Mouse (Mus musculus): ENCODE results near the gene Crtam. TPM values are rescaled to one million over a fixed set of nuclear protein-coding genes. Genes with fewer than 3 reads are reported as not detected.

Gene Crtam
- total and polyA plus RNA-seq, 2 experiments from 2014 or later: 0.10 to 0.11 TPM

DNA sequence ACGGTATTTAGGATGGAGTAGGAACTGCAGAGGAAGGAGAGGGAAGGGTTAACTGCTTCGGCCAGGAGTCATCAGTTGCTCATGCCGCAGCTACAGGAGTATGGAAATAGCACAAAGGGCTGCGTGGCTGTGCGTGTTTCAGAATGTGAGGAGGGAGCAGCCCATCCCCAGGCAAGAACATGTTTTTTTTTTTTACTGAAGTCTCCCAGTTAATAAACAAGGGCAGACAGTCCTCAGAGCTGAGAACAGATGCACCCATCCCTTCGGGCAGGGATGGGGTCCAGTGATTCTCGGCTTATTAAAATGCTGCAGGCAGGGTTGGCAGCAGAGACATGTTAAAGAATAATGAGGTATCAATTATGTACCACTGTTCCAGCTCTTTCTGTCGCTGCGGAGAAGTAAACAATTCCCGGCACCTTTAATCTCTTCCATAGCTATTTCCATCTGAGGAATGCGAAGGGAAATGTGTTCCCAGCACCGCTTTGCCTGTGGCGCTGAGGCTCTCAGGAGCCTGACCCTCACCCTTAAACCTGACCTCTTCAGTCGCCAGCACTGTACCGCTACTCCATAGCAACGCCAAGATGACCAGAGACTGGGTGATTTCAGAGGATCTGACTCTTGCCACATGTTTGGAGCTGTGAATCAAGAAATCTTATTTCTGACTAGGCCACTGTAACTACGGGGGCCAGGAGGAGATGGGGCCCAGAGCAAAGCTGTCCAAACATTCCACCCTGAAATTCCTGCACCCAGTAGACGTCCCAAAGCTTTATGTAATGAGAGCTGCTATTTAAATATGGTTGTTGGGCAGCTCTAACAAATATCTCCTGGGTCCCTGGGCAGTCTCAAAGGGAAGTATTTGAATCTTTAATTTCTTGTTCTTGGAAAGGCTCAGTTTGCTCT lies 27.4 kb upstream of the Crtam start:
- Histone ChIP-seq H3K27me3 (ENCODE audit: insufficient read depth, low read length) (no peaks in the 10 kb centered on the region), H3K4me1 (ENCODE audit: insufficient read depth) (peaks cover 8% of the 10 kb centered on the region), H3K36me3 (ENCODE audit: insufficient read depth) (peaks cover 5% of the 10 kb centered on the region; the same call in 1 of the 2 replicates), H3K9me3 (ENCODE audit: low read length) (no peaks in the 10 kb centered on the region), H3K9ac (no peak overlapping the region), H3K27ac (ENCODE audit: low read depth, low read length) (0 out of 2 replicates have a peak overlapping the region, but pooled peaks have one; percentile 40), H3K4me3 (ENCODE audit: low read depth, low read length) (no peak overlapping the region), H3K4me2 (ENCODE audit: low read depth) (no peak overlapping the region; the same call in 1 of the 2 replicates)
- no peak for TF ChIP-seq CTCF (IDR thresholded peaks at IDR 0.05; ENCODE audit: low read depth)
- ATAC-seq (peak; percentile 32; the same call in 1 of the 2 replicates), DNase-seq (no peak)
- 26% methylated on average over 18 of the region's 18 CpGs for WGBS

- 74% methylated on average over 6 of the region's 6 CpGs for WGBS
- peak; percentile 58 for TF ChIP-seq CTCF (IDR thresholded peaks at IDR 0.05; ENCODE audit: low read depth)
These were observed 25.4 kb upstream of the Crtam start for GRCm38 (mm10) chr9:41029827-41030226.

DNA sequence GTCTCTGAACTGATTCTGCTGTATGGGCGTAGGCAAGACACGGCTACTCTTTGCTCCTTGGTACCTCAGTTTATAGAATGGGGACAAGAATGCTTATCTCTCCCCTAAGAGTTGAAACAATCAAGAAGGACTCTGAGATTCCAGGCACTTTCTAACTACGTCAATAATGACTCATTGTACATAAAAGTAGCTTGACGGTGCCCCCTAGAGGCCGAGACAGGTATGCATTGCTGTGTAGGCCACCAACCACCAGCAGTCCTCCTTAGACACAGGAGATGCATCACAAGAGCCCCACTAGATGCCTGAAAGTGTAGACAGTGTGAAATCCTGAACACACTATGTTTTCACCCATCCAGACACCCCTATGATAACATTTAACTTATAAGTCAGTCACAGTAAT lies 24.0 kb upstream of the Crtam start:
- Histone ChIP-seq H3K4me2 (ENCODE audit: low read depth) (no peak overlapping the region), H3K27ac (ENCODE audit: low read depth, low read length) (no peak overlapping the region), H3K4me1 (ENCODE audit: insufficient read depth) (peaks cover 8% of the 10 kb centered on the region), H3K27me3 (ENCODE audit: insufficient read depth, low read length) (no peaks in the 10 kb centered on the region), H3K4me3 (ENCODE audit: low read depth, low read length) (no peak overlapping the region), H3K9me3 (ENCODE audit: low read length) (no peaks in the 10 kb centered on the region), H3K9ac (no peak overlapping the region), H3K36me3 (ENCODE audit: insufficient read depth) (peaks cover 8% of the 10 kb centered on the region; the same call in 1 of the 2 replicates)
- TF ChIP-seq CTCF (IDR thresholded peaks at IDR 0.05; ENCODE audit: low read depth): peak; percentile 60
- DNase-seq (peak; percentile 63), ATAC-seq (no peak)
- 39% methylated on average over 5 of the region's 5 CpGs for WGBS

More at GRCm38 (mm10) chr9:41029827-41030226, 25.4 kb upstream of the Crtam start:
- Histone ChIP-seq H3K27ac (ENCODE audit: low read depth, low read length) (no peak overlapping the region), H3K9me3 (ENCODE audit: low read length) (no peaks in the 10 kb centered on the region), H3K27me3 (ENCODE audit: insufficient read depth, low read length) (no peaks in the 10 kb centered on the region), H3K9ac (no peak overlapping the region), H3K4me1 (ENCODE audit: insufficient read depth) (peaks cover 8% of the 10 kb centered on the region), H3K4me2 (ENCODE audit: low read depth) (no peak overlapping the region), H3K36me3 (ENCODE audit: insufficient read depth) (peaks cover 6% of the 10 kb centered on the region; the same call in 1 of the 2 replicates), H3K4me3 (ENCODE audit: low read depth, low read length) (no peak overlapping the region)
- DNase-seq (no peak), ATAC-seq (peak; percentile 37; the same call in 1 of the 2 replicates)

DNA sequence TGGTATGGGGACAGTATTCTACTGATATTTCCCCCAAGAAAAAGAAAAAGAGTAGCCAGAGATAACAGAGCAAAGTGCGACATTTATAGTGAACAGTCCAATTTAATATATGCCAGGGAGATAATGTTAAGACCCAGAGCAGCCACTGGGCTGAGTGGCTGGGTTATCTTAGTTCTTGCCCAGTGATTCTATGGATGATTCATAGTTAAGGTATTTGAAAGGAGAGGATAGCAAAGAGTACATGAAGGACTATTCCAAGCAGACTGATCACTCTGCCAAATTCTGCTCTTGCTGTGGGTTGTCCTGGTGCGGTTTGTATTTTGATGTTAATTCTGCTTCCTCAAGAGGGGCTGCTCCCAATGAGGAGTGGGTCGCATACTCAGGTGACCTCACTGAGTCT lies 17.3 kb upstream of the Crtam start:
- no peak for DNase-seq
- Histone ChIP-seq H3K4me1 (ENCODE audit: insufficient read depth) (no peaks in the 10 kb centered on the region), H3K4me2 (ENCODE audit: low read depth) (no peak overlapping the region), H3K4me3 (ENCODE audit: low read depth, low read length) (no peak overlapping the region), H3K9ac (no peak overlapping the region), H3K9me3 (ENCODE audit: low read length) (no peaks in the 10 kb centered on the region), H3K27me3 (ENCODE audit: insufficient read depth, low read length) (no peaks in the 10 kb centered on the region), H3K36me3 (ENCODE audit: insufficient read depth) (peaks cover 22% of the 10 kb centered on the region), H3K27ac (ENCODE audit: low read depth, low read length) (no peak overlapping the region)
- WGBS: 76% methylated on average over 3 of the region's 3 CpGs
- ATAC-seq: no peak
- TF ChIP-seq CTCF (IDR thresholded peaks at IDR 0.05; ENCODE audit: low read depth): no peak

DNA sequence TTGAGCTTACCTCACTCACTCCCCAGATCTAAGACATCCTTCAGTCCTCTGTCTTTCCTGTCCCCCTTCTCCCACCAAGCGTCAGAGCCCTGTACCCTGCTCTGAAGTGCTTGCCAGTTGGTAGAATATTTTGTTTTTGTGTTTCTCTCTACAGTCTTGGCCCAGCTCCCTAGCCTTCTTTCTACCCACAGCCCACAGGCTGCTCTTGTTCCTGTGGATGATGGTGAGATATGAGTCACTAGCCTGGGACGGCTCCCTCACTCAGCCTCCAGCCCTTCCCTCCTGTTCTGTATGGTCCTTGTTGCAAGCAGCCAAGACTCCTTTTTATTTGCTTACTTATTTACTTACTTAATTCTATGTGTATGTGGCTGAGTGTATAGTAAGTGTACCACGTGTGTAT lies 16.1 kb upstream of the Crtam start:
- Histone ChIP-seq H3K27ac (ENCODE audit: low read depth, low read length) (no peak overlapping the region), H3K4me3 (ENCODE audit: low read depth, low read length) (no peak overlapping the region), H3K4me1 (ENCODE audit: insufficient read depth) (no peaks in the 10 kb centered on the region), H3K27me3 (ENCODE audit: insufficient read depth, low read length) (no peaks in the 10 kb centered on the region), H3K9ac (no peak overlapping the region), H3K9me3 (ENCODE audit: low read length) (no peaks in the 10 kb centered on the region), H3K36me3 (ENCODE audit: insufficient read depth) (peaks cover 22% of the 10 kb centered on the region), H3K4me2 (ENCODE audit: low read depth) (no peak overlapping the region)
- whole genome bisulfite sequencing: 75% methylated on average over 3 of the region's 3 CpGs
- no peak for ATAC-seq
- no peak for DNase-seq
- no peak for TF ChIP-seq CTCF (IDR thresholded peaks at IDR 0.05; ENCODE audit: low read depth)

GRCm38 (mm10) chr9:41014512-41014911 lies 10.1 kb upstream of the Crtam start:
- Histone ChIP-seq H3K27ac (ENCODE audit: low read depth, low read length) (no peak overlapping the region), H3K36me3 (ENCODE audit: insufficient read depth) (peaks cover 5% of the 10 kb centered on the region), H3K4me2 (ENCODE audit: low read depth) (no peak overlapping the region), H3K27me3 (ENCODE audit: insufficient read depth, low read length) (no peaks in the 10 kb centered on the region), H3K4me1 (ENCODE audit: insufficient read depth) (no peaks in the 10 kb centered on the region; the same call in 1 of the 2 replicates), H3K9ac (no peak overlapping the region), H3K4me3 (ENCODE audit: low read depth, low read length) (no peak overlapping the region), H3K9me3 (ENCODE audit: low read length) (no peaks in the 10 kb centered on the region)
- no peak for DNase-seq
- 20% methylated on average over 4 of the region's 4 CpGs for WGBS
- no peak for ATAC-seq
- no peak for TF ChIP-seq CTCF (IDR thresholded peaks at IDR 0.05; ENCODE audit: low read depth)

DNA sequence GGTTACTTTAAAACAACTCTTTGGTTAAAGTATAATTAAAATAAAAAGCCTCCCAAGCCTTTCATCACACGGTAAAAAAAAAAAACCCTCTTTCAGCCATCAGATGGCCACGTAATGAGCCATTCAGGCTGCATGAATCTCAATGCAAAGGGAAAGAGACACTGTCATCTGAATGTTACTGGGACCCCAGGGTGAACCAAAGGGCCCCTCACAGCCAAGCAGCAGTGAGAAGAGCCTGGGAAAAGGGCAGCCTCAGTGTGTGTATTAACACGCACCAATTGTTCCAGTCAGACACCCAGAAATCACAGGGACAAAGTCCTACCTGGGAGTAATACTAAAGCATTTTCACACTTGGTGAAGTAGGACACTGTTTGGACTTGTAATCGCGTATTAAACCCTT lies 8.0 kb upstream of the Crtam start:
- no peaks in the 10 kb centered on the region for H3K27me3 ChIP-seq (ENCODE audit: insufficient read depth, low read length)

More for the DNA sequence above, 8.0 kb upstream of the Crtam start:
- no peak overlapping the region for H3K4me3 ChIP-seq (ENCODE audit: low read depth, low read length)
- no peak for DNase-seq
- peak overlapping the region; percentile 60 for H3K27ac ChIP-seq (ENCODE audit: low read depth, low read length)
- H3K36me3 ChIP-seq (ENCODE audit: insufficient read depth): no peaks in the 10 kb centered on the region
- no peak overlapping the region for H3K9ac ChIP-seq
- no peaks in the 10 kb centered on the region for H3K9me3 ChIP-seq (ENCODE audit: low read length)
- 28% methylated on average over 5 of the region's 5 CpGs for WGBS
- H3K4me2 ChIP-seq (ENCODE audit: low read depth): no peak overlapping the region
- no peak for TF ChIP-seq CTCF (IDR thresholded peaks at IDR 0.05; ENCODE audit: low read depth)
- ATAC-seq: no peak
- H3K4me1 ChIP-seq (ENCODE audit: insufficient read depth): no peaks in the 10 kb centered on the region; the same call in 1 of the 2 replicates
